Mouse (Mus musculus) neural tube, embryonic 14.5 days (tissue): ENCODE data around the gene Plekha7. TPM values are rescaled to one million over a fixed set of nuclear protein-coding genes. Genes with fewer than 3 reads are reported as not detected.
"Not testable (repeated sequence)": the region's sequence is repeated elsewhere in the genome, so short reads cannot be mapped to it uniquely, and the experiment has no call there.

ENCODE experiments used
- ATAC-seq: fragments of 200-750 bp; cut with Nextera tagmentation; 2 replicates; pipeline ENCODE4 v1.8.0; 2017; ENCODE audit warnings: low read depth, mild to moderate bottlenecking, moderate TSS enrichment, moderate library complexity
- H3K27ac ChIP-seq: fragments of 300-500 bp; sonication (generic); 2 replicates; pipeline ENCODE4 v1.5.1; 2014; ENCODE audit warnings: low read depth, mild to moderate bottlenecking, control low read depth, low read length, moderate library complexity, mixed read lengths
- H3K27me3 ChIP-seq: fragments of 300-500 bp; sonication (generic); 2 replicates; pipeline ENCODE4 v1.6.1; 2014; ENCODE audit warnings: low read length; ENCODE audit not compliant: control insufficient read depth, insufficient read depth
- H3K36me3 ChIP-seq: fragments of 300-500 bp; sonication (generic); 2 replicates; pipeline ENCODE4 v1.6.1; 2014; ENCODE audit warnings: low read length, mixed read lengths; ENCODE audit not compliant: control insufficient read depth, insufficient read depth
- H3K4me1 ChIP-seq: fragments of 300-500 bp; sonication (generic); 2 replicates; pipeline ENCODE4 v1.6.1; 2014; ENCODE audit warnings: low read length; ENCODE audit not compliant: control insufficient read depth, insufficient read depth
- H3K4me2 ChIP-seq: fragments of 300-500 bp; sonication (generic); 2 replicates; pipeline ENCODE4 v1.6.1; 2014; ENCODE audit warnings: mild to moderate bottlenecking, low read depth, low read length, control low read depth
- H3K4me3 ChIP-seq: fragments of 300-500 bp; sonication (generic); 2 replicates; pipeline ENCODE4 v1.5.1; 2014; ENCODE audit warnings: low read depth, low read length, control low read depth, mixed read lengths
- H3K9ac ChIP-seq: fragments of 300-500 bp; sonication (generic); replicated peaks from 2 replicates; pipeline ENCODE4 v1.6.1; 2014; ENCODE audit warnings: low read depth, mild to moderate bottlenecking, control low read depth, low read length, mixed read lengths
- H3K9me3 ChIP-seq: fragments of 300-500 bp; sonication (generic); 2 replicates; pipeline ENCODE4 v1.6.1; 2016; ENCODE audit warnings: low read length; ENCODE audit not compliant: control insufficient read depth
- WGBS: fragments of 180-500 bp; shearing (Covaris S2); extraction: QIAGEN DNeasy Blood & Tissue Kit; methylation state at CpG from one replicate; pipeline ENCODE4 v1.1.7; 2014; 5-methylcytosine and 5-hydroxymethylcytosine counted together
- polyA plus RNA-seq: library from polyadenylated mRNA; unstranded; fragments of >200 nt; fragmentation: Nextera tagmentation; extraction: Ambion mirVana; gene quantifications from 2 replicates; pipeline ENCODE4 v1.2.1, GENCODE M21; 2014

Plekha7 gene
- polyA plus RNA-seq, 1 experiment from 2014 or later = 4.5 TPM

- ATAC-seq = peak; percentile 100
- no peaks in the 10 kb centered on the region for H3K9me3 ChIP-seq
- H3K4me2 ChIP-seq = peak overlapping the region; percentile 60
- peak overlapping the region; percentile 54 for H3K4me3 ChIP-seq
- H3K27me3 ChIP-seq = no peaks in the 10 kb centered on the region
- H3K36me3 ChIP-seq = no peaks in the 10 kb centered on the region
- under 1% methylated on average over 38 of the region's 38 CpGs for WGBS
- H3K27ac ChIP-seq = peak overlapping the region; percentile 83
- H3K9ac ChIP-seq = peak overlapping the region; percentile 76
- peaks cover 21% of the 10 kb centered on the region for H3K4me1 ChIP-seq
Measured at GRCm38 (mm10) chr7:116092710-116093465, 215.3 kb downstream of the Plekha7 start.

- not testable (repeated sequence) for H3K27ac ChIP-seq, H3K4me1 ChIP-seq, H3K4me3 ChIP-seq, H3K36me3 ChIP-seq, ATAC-seq, H3K9ac ChIP-seq, H3K4me2 ChIP-seq, H3K27me3 ChIP-seq, H3K9me3 ChIP-seq
- 99% methylated on average over 9 of the region's 11 CpGs for WGBS
Measured at GRCm38 (mm10) chr7:116084366-116084765, 223.8 kb downstream of the Plekha7 start, which contains the start of gene Gm4353. Gene Gm4353 (minus strand): TSS chr7:116084635.

Other genes with a start within 250 kb of the Plekha7 start
- 0.43 and 0.83 TPM in 2 replicates for gene Gm4353, start 223.7 kb downstream of the Plekha7 start, polyA plus RNA-seq
- 549 and 565 TPM in 2 replicates for gene Rps13, start 25.8 kb upstream of the Plekha7 start, polyA plus RNA-seq
- gene Pik3c2a, start 135.1 kb upstream of the Plekha7 start, polyA plus RNA-seq = 20.5 and 22.4 TPM in 2 replicates
- gene Nucb2, start 196.0 kb upstream of the Plekha7 start, polyA plus RNA-seq = 27.3 and 32.7 TPM in 2 replicates